Mouse (Mus musculus) right cerebral cortex, postnatal 4 days (tissue): ENCODE measurements around the gene Sar1b.
"Not testable (repeated sequence)": the region's sequence is repeated elsewhere in the genome, so short reads cannot be mapped to it uniquely, and the experiment has no call there.

Experiments
- DNase-seq: peaks from one replicate; pipeline ENCODE4 v3.0.0-alpha.2; 2022

Gene Sar1b

GRCm38 (mm10) chr11:51780773-51781267 lies 17.3 kb downstream of the Sar1b start:
- no peak for DNase-seq

GRCm38 (mm10) chr11:51782721-51783120 lies 19.2 kb downstream of the Sar1b start:
- no peak for DNase-seq

GRCm38 (mm10) chr11:51785926-51786325 lies 22.4 kb downstream of the Sar1b start:
- peak; percentile 37 for DNase-seq

- not testable (repeated sequence) for DNase-seq
Observed at GRCm38 (mm10) chr11:51789735-51790134, 26.2 kb downstream of the Sar1b start.

- no peak for DNase-seq
Observed at GRCm38 (mm10) chr11:51790662-51791061, 27.2 kb downstream of the Sar1b start.

- DNase-seq = no peak
Observed at GRCm38 (mm10) chr11:51796272-51796671, 32.8 kb downstream of the Sar1b start.

GRCm38 (mm10) chr11:51800634-51801325 lies 37.3 kb downstream of the Sar1b start:
- DNase-seq = no peak

- peak; percentile 49 for DNase-seq
Observed at GRCm38 (mm10) chr11:51805221-51805981, 41.9 kb downstream of the Sar1b start.

GRCm38 (mm10) chr11:51807108-51807879 lies 43.8 kb downstream of the Sar1b start:
- no peak for DNase-seq

- DNase-seq = peak; percentile 29
Observed at GRCm38 (mm10) chr11:51809632-51810224, 46.2 kb downstream of the Sar1b start.

GRCm38 (mm10) chr11:51811230-51811629 lies 47.7 kb downstream of the Sar1b start:
- no peak for DNase-seq

- DNase-seq = no peak
Observed at GRCm38 (mm10) chr11:51812022-51812546, 48.6 kb downstream of the Sar1b start.

- DNase-seq = peak; percentile 97
Observed at GRCm38 (mm10) chr11:51817756-51818155, 54.3 kb downstream of the Sar1b start.

GRCm38 (mm10) chr11:51818837-51819236 lies 55.4 kb downstream of the Sar1b start:
- DNase-seq = no peak

GRCm38 (mm10) chr11:51819964-51820363 lies 56.5 kb downstream of the Sar1b start:
- DNase-seq = no peak

- peak; percentile 83 for DNase-seq
Observed at GRCm38 (mm10) chr11:51820861-51821260, 57.4 kb downstream of the Sar1b start.

- DNase-seq = no peak
Observed at GRCm38 (mm10) chr11:51822736-51823135, 59.2 kb downstream of the Sar1b start.

GRCm38 (mm10) chr11:51823271-51823670 lies 59.8 kb downstream of the Sar1b start:
- DNase-seq = no peak

- DNase-seq = no peak
Observed at GRCm38 (mm10) chr11:51823963-51824753, 60.7 kb downstream of the Sar1b start.

- no peak for DNase-seq
Observed at GRCm38 (mm10) chr11:51824867-51825424, 61.5 kb downstream of the Sar1b start.
